ENCODE assay signal across 17 mouse cellular contexts in the genomic region with DNA sequence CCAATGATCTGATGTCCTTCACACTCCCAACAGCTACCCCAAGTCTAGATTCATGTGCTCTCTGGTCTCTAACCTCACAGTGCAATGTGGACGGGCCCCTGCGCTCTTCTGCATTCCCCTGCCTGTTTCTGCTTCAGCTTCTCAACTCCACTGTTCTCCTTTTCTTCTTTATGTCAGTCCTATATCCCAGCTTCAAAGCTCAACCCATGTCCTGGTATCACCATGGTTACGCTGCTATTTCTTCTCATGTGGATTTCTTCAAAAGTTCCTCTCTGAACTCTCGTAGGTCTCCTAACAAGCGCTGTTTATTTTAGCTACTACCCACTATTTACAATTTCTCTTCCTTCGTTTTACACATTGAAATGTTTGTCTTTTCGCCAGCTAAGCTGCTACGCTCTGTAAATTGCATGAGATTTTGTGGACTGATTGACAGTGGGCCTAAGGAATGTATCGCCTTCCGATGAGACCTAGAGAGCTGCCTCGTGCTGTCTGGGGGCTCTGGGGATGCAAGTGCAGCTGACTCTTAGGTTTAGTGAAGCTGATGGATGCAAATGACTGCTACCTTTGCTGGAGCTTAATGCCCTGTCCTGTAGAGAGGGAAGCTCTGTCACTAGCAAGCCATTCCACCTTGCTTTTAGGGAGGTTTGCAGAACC.
DNase-seq lines count a peak whose midpoint lies in the region; ATAC-seq lines count a peak whose summit lies in the region.
"Had no signal": no experiment of that assay in that cellular context is flagged by ENCODE, and none has a peak within 500 bp of the region (broad histone marks: within the 10 kb centered on the region; RNA-seq: fewer than 3 reads in every experiment).

No protein-coding gene starts in this region.

- no peaks in the 10 kb centered on the region for H3K9me3 ChIP-seq in midbrain, embryonic 10.5 days (replicated peaks)
- no peaks in the 10 kb centered on the region for H3K9me3 ChIP-seq in midbrain, embryonic 14.5 days (ENCODE audit: control insufficient read depth, low read length)
- no peaks in the 10 kb centered on the region for H3K9me3 ChIP-seq in midbrain, embryonic 15.5 days
- H3K9me3 ChIP-seq: embryonic facial prominence, embryonic 13.5 days; G1E; heart, embryonic 15.5 days had no signal

- H3K4me2 ChIP-seq in midbrain, embryonic 14.5 days (ENCODE audit: low read length), result no peak overlapping the region
- H3K4me2 ChIP-seq in midbrain, embryonic 15.5 days, result no peak overlapping the region
- H3K4me2 ChIP-seq: embryonic facial prominence, embryonic 13.5 days; heart, embryonic 15.5 days had no signal

- WGBS in midbrain, embryonic 10.5 days, result 66% methylated on average over 11 of the region's 11 CpGs
- 39% methylated on average over 11 of the region's 11 CpGs for WGBS in midbrain, embryonic 14.5 days
- 39% methylated on average over 11 of the region's 11 CpGs for whole genome bisulfite sequencing in midbrain, embryonic 15.5 days

- peak; percentile 11; the same call in 1 of the 2 replicates for ATAC-seq in frontal cortex, adult (ENCODE audit: low TSS enrichment)
- ATAC-seq in midbrain, embryonic 14.5 days (ENCODE audit: low FRiP score, low TSS enrichment), result no peak
- peak; percentile 72 for ATAC-seq in midbrain, embryonic 15.5 days (replicated peaks)

- no peak overlapping the region for H3K4me3 ChIP-seq in midbrain, embryonic 10.5 days
- no peak overlapping the region for H3K4me3 ChIP-seq in midbrain, embryonic 14.5 days (replicated peaks; ENCODE audit: low read depth, low read length)
- no peak overlapping the region for H3K4me3 ChIP-seq in midbrain, embryonic 15.5 days
- H3K4me3 ChIP-seq: embryonic facial prominence, embryonic 13.5 days; heart, embryonic 15.5 days had no signal

- H3K27ac ChIP-seq in midbrain, embryonic 10.5 days (replicated peaks), result no peak overlapping the region
- no peak overlapping the region for H3K27ac ChIP-seq in midbrain, embryonic 14.5 days (replicated peaks; ENCODE audit: low read depth, low read length)
- peak overlapping the region; percentile 27; the same call in 1 of the 2 replicates for H3K27ac ChIP-seq in midbrain, embryonic 15.5 days
- H3K27ac ChIP-seq: embryonic facial prominence, embryonic 13.5 days; heart, embryonic 15.5 days; liver, embryonic 14.5 days had no signal

- DNase-seq in frontal cortex, postnatal 10 days (ENCODE audit: low spot score in 2 of 2), result no peak
- peak; percentile 17 for DNase-seq in midbrain, embryonic 10.5 days (ENCODE audit: low spot score)
- no peak for DNase-seq in midbrain, embryonic 14.5 days
- DNase-seq in ovary, postnatal 36 days (ENCODE audit: low spot score), result no peak
- DNase-seq in testis, postnatal 14 days (ENCODE audit: low spot score), result no peak
- DNase-seq: adrenal gland, adult 8-10 months; cerebellum, adult 9-11 months; kidney, postnatal 14 days; layer of hippocampus, postnatal 36 days; left cerebral cortex, postnatal 4 days; right cerebral cortex, postnatal 25 days had no signal

- no peak overlapping the region for H3K9ac ChIP-seq in midbrain, embryonic 14.5 days (replicated peaks; ENCODE audit: low read length)
- no peak overlapping the region for H3K9ac ChIP-seq in midbrain, embryonic 15.5 days
- H3K9ac ChIP-seq: embryonic facial prominence, embryonic 13.5 days; heart, embryonic 15.5 days; liver, embryonic 14.5 days had no signal

- H3K4me1 ChIP-seq in midbrain, embryonic 10.5 days, result peaks cover 38% of the 10 kb centered on the region
- peaks cover 14% of the 10 kb centered on the region for H3K4me1 ChIP-seq in midbrain, embryonic 14.5 days (ENCODE audit: control insufficient read depth, insufficient read depth, low read length)
- peaks cover 14% of the 10 kb centered on the region for H3K4me1 ChIP-seq in midbrain, embryonic 15.5 days

- peaks cover 42% of the 10 kb centered on the region for H3K27me3 ChIP-seq in midbrain, embryonic 10.5 days (ENCODE audit: low read depth, poor library complexity, severe bottlenecking)
- no peaks in the 10 kb centered on the region for H3K27me3 ChIP-seq in midbrain, embryonic 14.5 days (ENCODE audit: control insufficient read depth, insufficient read depth, low read length)
- no peaks in the 10 kb centered on the region for H3K27me3 ChIP-seq in midbrain, embryonic 15.5 days (replicated peaks)
- H3K27me3 ChIP-seq: embryonic facial prominence, embryonic 13.5 days; heart, embryonic 15.5 days had no signal

- H3K36me3 ChIP-seq in midbrain, embryonic 10.5 days, result no peaks in the 10 kb centered on the region
- H3K36me3 ChIP-seq in midbrain, embryonic 14.5 days (ENCODE audit: control insufficient read depth, insufficient read depth, low read length), result no peaks in the 10 kb centered on the region
- H3K36me3 ChIP-seq in midbrain, embryonic 15.5 days (replicated peaks), result no peaks in the 10 kb centered on the region
- H3K36me3 ChIP-seq: embryonic facial prominence, embryonic 13.5 days; heart, embryonic 15.5 days had no signal
